Mouse (Mus musculus) embryonic facial prominence, embryonic 13.5 days (tissue): ENCODE measurements around the gene Cd300ld5. TPM values are rescaled to one million over a fixed set of nuclear protein-coding genes. Genes with fewer than 3 reads are reported as not detected.
"Not testable (repeated sequence)": the region's sequence is repeated elsewhere in the genome, so short reads cannot be mapped to it uniquely, and the experiment has no call there.

Experiments used
- ATAC-seq: fragments of 200-750 bp; cut with Nextera tagmentation; 2 replicates; pipeline ENCODE4 v1.8.0; 2017; ENCODE audit warnings: low read depth; ENCODE audit not compliant: insufficient number of reproducible peaks, insufficient read depth, low FRiP score, low TSS enrichment
- H3K27ac ChIP-seq: fragments of 300-500 bp; sonication (generic); 2 replicates; pipeline ENCODE4 v1.5.1; 2015; ENCODE audit warnings: moderate library complexity, mild to moderate bottlenecking, inconsistent platforms
- H3K27me3 ChIP-seq: fragments of 300-500 bp; sonication (generic); 2 replicates; pipeline ENCODE4 v1.6.1; 2015; ENCODE audit warnings: mild to moderate bottlenecking, inconsistent platforms
- H3K36me3 ChIP-seq: fragments of 300-500 bp; sonication (generic); 2 replicates; pipeline ENCODE4 v1.6.1; 2015; ENCODE audit warnings: mild to moderate bottlenecking, inconsistent platforms
- H3K4me1 ChIP-seq: fragments of 300-500 bp; sonication (generic); 2 replicates; pipeline ENCODE4 v1.6.1; 2015; ENCODE audit warnings: inconsistent platforms
- H3K4me2 ChIP-seq: fragments of 300-500 bp; sonication (generic); 2 replicates; pipeline ENCODE4 v1.6.1; 2015; ENCODE audit warnings: moderate library complexity, mild to moderate bottlenecking, inconsistent platforms
- H3K4me3 ChIP-seq: fragments of 300-500 bp; sonication (generic); 2 replicates; pipeline ENCODE4 v1.5.1; 2015; ENCODE audit warnings: mild to moderate bottlenecking, inconsistent platforms
- H3K9ac ChIP-seq: fragments of 300-500 bp; sonication (generic); 2 replicates; pipeline ENCODE4 v1.6.1; 2015; ENCODE audit warnings: mild to moderate bottlenecking, inconsistent platforms
- H3K9me3 ChIP-seq: fragments of 300-500 bp; sonication (generic); 2 replicates; pipeline ENCODE4 v1.6.1; 2016; ENCODE audit warnings: inconsistent platforms
- WGBS: fragments of 180-500 bp; shearing (Covaris S2); methylation state at CpG from one replicate; pipeline ENCODE4 v1.1.7; 2015; ENCODE audit warnings: mixed read lengths; 5-methylcytosine and 5-hydroxymethylcytosine counted together
- polyA plus RNA-seq: library from polyadenylated mRNA; unstranded; fragments of >200 nt; fragmentation: Nextera tagmentation; extraction: Ambion mirVana; gene quantifications from 2 replicates; pipeline ENCODE4 v1.2.1, GENCODE M21; 2015

Cd300ld5 gene
- polyA plus RNA-seq = not detected in 2 replicates

DNA sequence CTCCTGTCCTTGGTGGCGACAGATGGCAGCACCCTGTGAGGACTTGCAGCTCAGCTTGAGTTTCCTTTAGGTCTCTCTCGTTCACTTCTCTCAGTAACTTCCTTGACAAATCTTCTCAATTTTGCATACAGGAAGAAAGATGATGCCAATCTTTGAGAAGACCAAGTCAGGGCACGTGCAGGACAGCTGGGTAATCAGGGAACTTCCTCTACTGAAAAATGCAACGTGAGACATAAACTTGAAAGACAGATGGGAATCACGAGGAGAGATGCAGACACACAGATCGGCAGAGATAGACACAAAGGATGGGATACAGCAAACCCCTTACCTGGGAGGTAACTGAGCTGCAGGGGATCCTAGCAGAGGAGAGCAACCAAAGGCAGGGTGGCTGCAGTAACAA, at the start of gene Cd300ld5:
Gene Cd300ld5 (minus strand): TSS at position 101 of the 400 bp plus-strand sequence.
- not testable (repeated sequence) for H3K27me3 ChIP-seq, H3K27ac ChIP-seq, ATAC-seq, H3K4me3 ChIP-seq, H3K36me3 ChIP-seq, H3K9ac ChIP-seq, H3K9me3 ChIP-seq, H3K4me2 ChIP-seq, H3K4me1 ChIP-seq
- WGBS = no CpG with 5 or more reads among the region's 6 CpGs

DNA sequence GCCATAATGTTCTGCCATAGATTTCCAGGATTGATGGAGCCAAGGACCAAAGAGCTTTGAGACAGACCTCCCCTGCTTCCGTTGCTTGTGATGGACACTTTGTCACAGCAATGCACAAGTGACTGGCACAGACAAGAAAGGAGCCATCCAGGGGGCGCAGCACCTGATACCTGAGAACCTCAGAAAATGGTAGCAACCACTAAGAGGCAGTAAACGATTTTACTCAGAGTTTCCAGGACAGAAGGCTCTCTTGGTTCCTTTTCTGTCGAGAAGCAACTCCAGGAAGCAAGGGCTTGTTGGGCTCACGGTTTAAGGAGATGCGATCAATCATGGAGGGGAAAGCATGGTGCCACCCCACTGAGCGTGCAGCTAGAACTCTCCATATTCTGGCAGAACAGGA, 48.6 kb upstream of the Cd300ld5 start:
- no peak overlapping the region for H3K27ac ChIP-seq
- H3K36me3 ChIP-seq = no peaks in the 10 kb centered on the region
- no peak overlapping the region for H3K4me3 ChIP-seq
- no peak overlapping the region for H3K4me2 ChIP-seq
- 0 out of 2 replicates have a peak, but pooled peaks cover 3% of the 10 kb centered on the region for H3K9me3 ChIP-seq
- 67% methylated on average over 7 of the region's 7 CpGs for WGBS
- ATAC-seq = no peak
- peaks cover under 1% of the 10 kb centered on the region; the same call in 1 of the 2 replicates for H3K4me1 ChIP-seq
- H3K9ac ChIP-seq = no peak overlapping the region
- H3K27me3 ChIP-seq = peaks cover 64% of the 10 kb centered on the region

DNA sequence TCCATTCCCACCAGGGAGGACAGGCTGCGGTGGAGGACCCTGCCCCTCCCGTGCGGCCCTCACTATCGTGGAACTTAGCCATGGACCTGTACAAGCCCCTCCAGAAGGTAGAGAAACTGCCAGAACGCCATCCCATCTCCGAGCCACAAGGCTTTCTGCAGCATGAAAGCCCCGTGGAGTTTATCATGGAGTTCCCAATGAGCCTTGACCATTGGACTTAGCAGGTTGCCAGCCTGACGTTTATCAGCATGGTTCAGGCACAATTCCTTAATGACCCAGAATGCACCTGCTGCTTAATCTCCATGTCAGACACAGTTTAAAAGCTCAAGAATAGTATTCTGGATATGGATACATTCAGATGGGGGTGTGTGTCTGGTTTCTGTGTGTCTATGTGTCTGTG, 47.5 kb upstream of the Cd300ld5 start:
- peaks cover 52% of the 10 kb centered on the region for H3K27me3 ChIP-seq
- no peak overlapping the region for H3K4me3 ChIP-seq
- no peak overlapping the region for H3K4me2 ChIP-seq
- ATAC-seq = no peak
- 63% methylated on average over 8 of the region's 8 CpGs for WGBS
- no peaks in the 10 kb centered on the region for H3K4me1 ChIP-seq
- H3K9ac ChIP-seq = no peak overlapping the region
- H3K9me3 ChIP-seq = 0 out of 2 replicates have a peak, but pooled peaks cover 3% of the 10 kb centered on the region
- no peak overlapping the region for H3K27ac ChIP-seq
- no peaks in the 10 kb centered on the region for H3K36me3 ChIP-seq

DNA sequence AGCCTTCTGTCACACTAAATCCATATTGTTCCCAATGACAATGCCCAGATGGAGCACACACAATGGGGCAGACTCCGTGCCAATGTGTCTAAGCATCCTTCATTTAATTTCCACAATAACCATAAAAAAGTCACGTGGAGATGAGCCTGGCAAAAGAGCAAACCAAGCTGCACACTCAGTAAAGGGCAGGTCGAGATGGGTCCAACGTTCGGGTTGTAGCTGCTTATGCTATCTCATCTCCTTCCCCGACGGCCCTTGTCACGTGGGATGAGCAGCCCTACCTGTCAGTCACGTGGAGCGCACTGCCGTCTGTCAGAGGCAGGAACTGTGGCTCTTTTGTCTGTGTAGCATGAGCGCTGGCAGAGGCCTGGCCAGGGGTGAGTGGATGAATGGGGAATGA, 47.0 kb upstream of the Cd300ld5 start:
- no peaks in the 10 kb centered on the region for H3K9me3 ChIP-seq
- no peak overlapping the region for H3K4me3 ChIP-seq
- H3K36me3 ChIP-seq = no peaks in the 10 kb centered on the region
- ATAC-seq = no peak
- no peak overlapping the region for H3K27ac ChIP-seq
- no peaks in the 10 kb centered on the region for H3K4me1 ChIP-seq
- H3K4me2 ChIP-seq = no peak overlapping the region
- no peak overlapping the region for H3K9ac ChIP-seq
- 46% methylated on average over 12 of the region's 12 CpGs for WGBS
- peaks cover 52% of the 10 kb centered on the region for H3K27me3 ChIP-seq

DNA sequence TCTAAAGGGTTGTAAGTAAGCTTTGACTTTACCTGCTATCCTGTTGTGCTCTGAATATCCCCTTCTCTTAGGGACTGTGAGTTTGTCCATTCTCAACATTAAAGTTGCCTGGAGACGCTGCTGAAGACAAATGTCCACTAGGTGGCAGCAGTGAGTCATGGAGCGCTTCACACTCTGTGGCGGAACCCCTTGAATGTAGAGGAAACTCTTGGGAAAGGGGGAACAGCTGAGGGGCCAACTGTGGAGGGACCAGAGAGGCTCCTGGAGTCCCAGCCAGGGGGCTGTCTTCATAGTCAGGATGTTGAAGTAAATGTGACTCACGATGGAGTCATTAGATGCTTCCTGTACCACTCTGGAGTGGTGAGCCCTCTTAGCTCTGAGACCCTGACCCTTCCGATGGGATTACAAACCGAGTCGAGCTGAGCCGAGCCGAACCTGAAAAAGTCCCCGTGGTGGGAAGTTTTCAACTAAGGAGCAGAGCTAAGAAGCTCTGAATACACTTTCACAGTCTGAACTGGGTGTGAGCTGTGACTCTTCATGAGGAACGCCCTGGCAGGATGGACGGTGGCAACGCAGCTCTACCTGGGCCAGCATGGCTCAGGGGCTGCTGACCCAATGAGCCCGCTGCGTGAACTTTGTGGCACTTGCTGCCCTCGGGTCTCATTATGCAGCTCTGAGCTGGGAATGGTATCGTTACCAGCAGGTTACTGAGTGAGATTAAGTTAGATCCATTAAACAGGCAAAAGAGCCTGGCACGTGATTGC, 46.0 kb upstream of the Cd300ld5 start:
- no peak overlapping the region for H3K4me3 ChIP-seq
- no peaks in the 10 kb centered on the region for H3K36me3 ChIP-seq
- no peaks in the 10 kb centered on the region for H3K4me1 ChIP-seq
- H3K27me3 ChIP-seq = peaks cover 47% of the 10 kb centered on the region
- no peak for ATAC-seq
- no peaks in the 10 kb centered on the region for H3K9me3 ChIP-seq
- no peak overlapping the region for H3K27ac ChIP-seq
- no peak overlapping the region for H3K9ac ChIP-seq
- WGBS = 46% methylated on average over 18 of the region's 18 CpGs
- H3K4me2 ChIP-seq = no peak overlapping the region

DNA sequence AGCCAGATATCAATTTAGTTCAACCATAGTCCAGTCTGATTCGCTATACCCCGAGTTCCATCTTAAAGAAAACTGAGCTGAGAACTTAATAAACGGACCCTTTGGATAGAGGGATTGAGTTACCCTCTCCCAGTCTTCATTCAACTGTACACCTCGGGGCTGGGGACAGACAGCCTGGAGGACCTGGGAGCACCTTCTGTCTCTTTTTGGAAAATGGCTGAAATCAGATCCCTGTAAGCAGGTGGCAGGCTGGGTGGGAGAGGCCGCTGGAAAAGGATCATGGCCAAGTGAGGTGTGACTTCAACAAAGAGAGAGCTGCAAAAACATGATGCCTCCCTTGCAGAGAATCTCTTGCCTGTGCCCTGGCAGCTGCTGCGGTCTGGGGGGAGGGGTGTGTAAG, 44.6 kb upstream of the Cd300ld5 start:
- Histone ChIP-seq H3K9ac (no peak overlapping the region), H3K4me1 (no peaks in the 10 kb centered on the region), H3K36me3 (no peaks in the 10 kb centered on the region), H3K4me2 (no peak overlapping the region), H3K9me3 (no peaks in the 10 kb centered on the region), H3K27ac (no peak overlapping the region), H3K4me3 (no peak overlapping the region), H3K27me3 (peaks cover 42% of the 10 kb centered on the region)
- WGBS = 64% methylated on average over 6 of the region's 6 CpGs
- no peak for ATAC-seq

DNA sequence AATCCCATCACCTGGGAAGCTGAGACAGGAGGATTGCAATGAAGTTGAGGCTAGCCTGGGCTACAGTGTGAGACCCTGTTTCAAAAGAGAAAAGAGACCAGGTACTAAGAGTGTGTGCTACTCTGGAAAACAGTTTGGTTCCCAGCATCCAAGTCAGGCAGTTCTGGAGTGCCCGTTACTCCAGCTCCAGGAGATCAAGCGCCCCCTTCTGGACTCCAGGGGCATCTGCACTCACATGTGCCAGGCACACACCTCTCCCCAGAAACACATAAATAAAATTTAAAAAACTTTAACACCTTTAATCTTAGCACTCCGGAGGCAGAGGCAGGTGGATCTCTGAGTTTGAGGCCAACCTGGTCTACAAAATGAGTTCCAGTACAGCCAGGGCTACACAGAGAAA, 43.8 kb upstream of the Cd300ld5 start:
- 55% methylated on average over 3 of the region's 3 CpGs for WGBS
- Histone ChIP-seq H3K4me3 (no peak overlapping the region), H3K9me3 (no peaks in the 10 kb centered on the region), H3K4me2 (no peak overlapping the region), H3K27me3 (peaks cover 40% of the 10 kb centered on the region), H3K4me1 (no peaks in the 10 kb centered on the region), H3K36me3 (no peaks in the 10 kb centered on the region), H3K9ac (no peak overlapping the region), H3K27ac (no peak overlapping the region)
- ATAC-seq = no peak

DNA sequence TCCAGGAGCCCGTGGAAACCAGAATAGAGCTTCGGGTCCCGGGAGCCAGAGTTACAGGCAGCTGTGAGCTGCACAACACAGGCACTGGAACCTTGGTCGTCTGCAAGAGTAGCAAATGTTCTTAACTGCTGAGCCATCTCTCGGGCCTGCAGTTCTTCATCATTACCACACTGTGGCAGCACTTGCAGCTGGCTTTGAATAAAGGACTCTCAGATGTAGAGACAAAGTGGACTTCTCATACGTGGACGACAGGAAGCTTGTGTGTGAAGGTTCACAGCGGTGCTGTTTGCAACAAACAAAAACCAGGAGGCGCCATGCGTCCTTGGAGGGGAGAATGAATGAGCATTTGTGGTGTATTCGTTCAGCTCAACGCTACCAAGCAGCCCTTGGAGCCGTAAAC, 43.3 kb upstream of the Cd300ld5 start:
- no peaks in the 10 kb centered on the region for H3K36me3 ChIP-seq
- H3K27me3 ChIP-seq = peaks cover 35% of the 10 kb centered on the region
- no peak overlapping the region for H3K4me2 ChIP-seq
- H3K9me3 ChIP-seq = no peaks in the 10 kb centered on the region
- no peak for ATAC-seq
- H3K27ac ChIP-seq = no peak overlapping the region
- no peaks in the 10 kb centered on the region for H3K4me1 ChIP-seq
- no peak overlapping the region for H3K4me3 ChIP-seq
- 31% methylated on average over 13 of the region's 13 CpGs for WGBS
- no peak overlapping the region for H3K9ac ChIP-seq

DNA sequence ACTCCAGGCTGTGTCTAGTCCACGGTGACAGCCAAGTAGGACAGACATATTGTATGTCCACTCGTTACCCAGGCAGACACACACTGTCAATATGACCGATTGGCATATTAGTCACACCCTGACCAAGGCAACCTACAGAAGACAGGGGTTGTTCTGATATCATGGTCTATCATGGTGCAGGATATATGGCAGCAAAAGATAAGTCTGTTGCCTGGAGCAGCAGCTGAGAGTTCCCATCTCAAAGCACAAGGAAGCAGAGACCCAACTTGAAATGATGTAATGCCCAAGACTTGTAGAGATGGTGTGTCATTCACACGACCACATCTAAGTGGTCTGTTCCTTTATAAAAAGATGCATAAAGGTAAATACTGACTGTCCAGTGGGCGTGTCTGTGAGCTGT, 41.1 kb upstream of the Cd300ld5 start:
- no peaks in the 10 kb centered on the region for H3K36me3 ChIP-seq
- H3K27me3 ChIP-seq = peaks cover 16% of the 10 kb centered on the region
- no peak overlapping the region for H3K9ac ChIP-seq
- H3K4me2 ChIP-seq = no peak overlapping the region
- ATAC-seq = no peak
- no peaks in the 10 kb centered on the region for H3K9me3 ChIP-seq
- no peak overlapping the region for H3K4me3 ChIP-seq
- 79% methylated on average over 5 of the region's 5 CpGs for WGBS
- no peak overlapping the region for H3K27ac ChIP-seq
- no peaks in the 10 kb centered on the region for H3K4me1 ChIP-seq

DNA sequence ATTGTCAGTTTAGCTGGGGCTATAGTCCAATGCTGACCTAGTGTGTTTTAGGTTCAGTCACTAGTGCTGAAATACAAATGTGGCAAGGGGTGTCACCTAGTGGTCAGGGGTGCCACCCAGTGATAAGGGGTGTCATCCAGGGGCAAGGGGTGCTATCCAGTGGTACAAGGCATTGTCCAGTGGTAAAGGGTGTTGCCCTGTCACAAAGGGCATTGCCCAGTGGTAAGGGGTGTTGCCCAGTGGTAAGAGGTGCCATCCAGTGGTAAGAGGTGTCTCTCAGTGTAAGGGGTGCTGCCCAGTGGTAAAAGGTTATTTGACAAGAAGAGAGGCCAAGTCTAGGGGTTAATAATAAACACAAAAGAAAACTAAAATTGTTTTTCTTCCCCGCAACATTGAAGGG, 39.9 kb upstream of the Cd300ld5 start:
- 89% methylated on average over 1 of the region's 1 CpGs for WGBS
- no peaks in the 10 kb centered on the region for H3K36me3 ChIP-seq
- H3K9ac ChIP-seq = no peak overlapping the region
- H3K4me1 ChIP-seq = no peaks in the 10 kb centered on the region
- no peak for ATAC-seq
- no peaks in the 10 kb centered on the region for H3K9me3 ChIP-seq
- no peak overlapping the region for H3K27ac ChIP-seq
- no peak overlapping the region for H3K4me2 ChIP-seq
- no peak overlapping the region for H3K4me3 ChIP-seq
- H3K27me3 ChIP-seq = peaks cover 12% of the 10 kb centered on the region; the same call in 1 of the 2 replicates

DNA sequence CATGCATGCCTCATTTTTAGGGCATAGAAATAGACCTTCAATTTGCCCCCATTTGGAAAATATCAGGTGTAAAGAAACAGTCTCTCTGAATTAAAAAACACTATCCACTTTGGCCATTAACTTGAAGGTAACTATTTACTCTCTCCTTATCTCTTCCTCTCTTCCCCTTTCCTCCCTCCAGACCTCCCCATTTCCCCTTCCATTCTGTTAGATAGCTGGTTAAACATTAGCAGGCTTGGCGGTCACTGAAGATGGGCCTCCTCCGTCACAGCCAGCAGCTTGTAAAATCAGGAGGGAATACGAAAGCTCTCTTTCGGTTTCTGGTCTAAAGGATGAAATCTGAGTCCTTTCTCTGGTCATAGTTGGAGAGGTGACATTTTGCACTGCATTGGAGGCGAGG, 38.3 kb upstream of the Cd300ld5 start:
- H3K9me3 ChIP-seq = no peaks in the 10 kb centered on the region
- no peak overlapping the region for H3K4me2 ChIP-seq
- 77% methylated on average over 5 of the region's 5 CpGs for whole genome bisulfite sequencing
- peaks cover 12% of the 10 kb centered on the region for H3K4me1 ChIP-seq
- H3K27me3 ChIP-seq = peaks cover 13% of the 10 kb centered on the region; the same call in 1 of the 2 replicates
- no peak overlapping the region for H3K27ac ChIP-seq
- no peak overlapping the region for H3K9ac ChIP-seq
- no peaks in the 10 kb centered on the region for H3K36me3 ChIP-seq
- no peak overlapping the region for H3K4me3 ChIP-seq
- ATAC-seq = no peak

DNA sequence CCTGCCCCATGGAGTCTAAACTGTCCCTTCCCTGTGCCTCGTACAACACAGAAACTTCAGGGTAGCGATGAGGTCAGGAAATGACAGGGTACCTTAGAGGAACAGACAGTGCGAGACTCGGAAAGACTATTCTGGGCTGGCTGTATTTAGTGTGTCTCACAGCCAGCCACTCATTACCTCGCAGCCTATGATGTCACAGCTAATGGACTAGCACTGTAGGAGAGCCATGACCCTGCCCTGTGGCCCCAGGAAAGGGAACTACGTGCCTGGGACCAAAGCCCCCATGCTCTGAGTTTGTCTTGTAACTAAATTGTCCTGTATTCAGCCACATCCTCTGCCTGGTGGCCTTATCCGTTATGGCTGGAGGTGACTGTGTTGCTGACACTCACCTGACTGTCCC, 37.8 kb upstream of the Cd300ld5 start:
- no peaks in the 10 kb centered on the region for H3K36me3 ChIP-seq
- H3K4me1 ChIP-seq = peaks cover 12% of the 10 kb centered on the region
- H3K27me3 ChIP-seq = peaks cover 18% of the 10 kb centered on the region; the same call in 1 of the 2 replicates
- no peak overlapping the region for H3K9ac ChIP-seq
- H3K4me3 ChIP-seq = no peak overlapping the region
- H3K4me2 ChIP-seq = no peak overlapping the region
- no peak overlapping the region for H3K27ac ChIP-seq
- ATAC-seq = no peak
- WGBS = 73% methylated on average over 7 of the region's 7 CpGs
- no peaks in the 10 kb centered on the region for H3K9me3 ChIP-seq
